Mouse (Mus musculus): ENCODE data around the gene 5730522E02Rik.

DNA sequence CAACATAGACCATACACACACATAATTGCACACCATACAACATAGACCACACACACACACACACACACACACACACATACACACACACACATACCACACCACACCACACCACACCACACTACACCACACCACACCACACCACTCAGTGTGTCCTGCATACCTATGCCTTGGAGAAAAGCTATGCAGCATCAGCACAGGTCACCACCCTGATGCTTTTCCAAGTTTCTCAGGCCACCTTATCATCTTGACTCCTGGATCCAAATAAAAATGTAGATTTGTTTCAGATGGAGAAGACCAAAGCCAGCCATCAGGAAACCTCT lies 8.8 kb downstream of the 5730522E02Rik start:
- TF ChIP-seq POLR2A (IDR thresholded peaks at IDR 0.05; ENCODE audit: extremely low read depth, insufficient read depth, low read length): no peak
- no peak for TF ChIP-seq CTCF (IDR thresholded peaks at IDR 0.05; ENCODE audit: extremely low read depth, insufficient read depth, low read length)
